Mouse (Mus musculus): ENCODE data around the gene Plk1. TPM values are rescaled to one million over a fixed set of nuclear protein-coding genes. Genes with fewer than 3 reads are reported as not detected.

The Plk1 gene
- polyA plus RNA-seq, 1 experiment: 21.2 TPM

DNA sequence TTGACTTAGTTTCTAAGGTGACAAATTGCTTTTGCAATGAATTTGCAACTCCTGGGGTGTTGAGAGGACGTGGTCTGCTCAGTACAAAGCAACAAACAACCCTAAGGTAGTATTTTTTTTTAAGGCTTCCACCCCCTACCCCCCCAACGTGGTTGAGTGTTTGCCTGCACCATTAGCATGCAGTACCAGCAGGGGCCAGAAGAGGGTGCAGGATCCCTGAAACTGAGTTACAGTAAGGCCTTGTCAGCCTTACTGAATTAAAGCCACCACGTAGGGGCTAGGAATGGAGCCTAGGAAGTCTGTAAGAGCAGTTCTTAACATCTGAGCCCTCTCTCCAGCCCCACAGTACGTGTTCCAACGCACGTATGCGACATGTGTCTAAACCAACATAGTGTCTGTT lies 30.2 kb downstream of the Plk1 start:
- Histone ChIP-seq H3K27ac (ENCODE audit: insufficient read depth, low read depth, low read length) (no peak overlapping the region), H3K4me3 (ENCODE audit: low read depth, low read length) (no peak overlapping the region), H3K36me3 (ENCODE audit: control insufficient read depth, insufficient read depth, low read length) (no peaks in the 10 kb centered on the region), H3K4me1 (ENCODE audit: control insufficient read depth, insufficient read depth, insufficient read length, low read length) (peaks cover 8% of the 10 kb centered on the region), H3K27me3 (ENCODE audit: control insufficient read depth, insufficient read depth, low read length) (no peaks in the 10 kb centered on the region)
- TF ChIP-seq POLR2A (IDR thresholded peaks at IDR 0.05; ENCODE audit: low read depth, low read length) (no peak), CTCF (IDR thresholded peaks at IDR 0.05; ENCODE audit: extremely low read depth, insufficient read length, insufficient replicate concordance, low read depth, low read length) (peak; percentile 76; the same call in 1 of the 2 replicates)
- WGBS: 40% methylated on average over 7 of the region's 7 CpGs

DNA sequence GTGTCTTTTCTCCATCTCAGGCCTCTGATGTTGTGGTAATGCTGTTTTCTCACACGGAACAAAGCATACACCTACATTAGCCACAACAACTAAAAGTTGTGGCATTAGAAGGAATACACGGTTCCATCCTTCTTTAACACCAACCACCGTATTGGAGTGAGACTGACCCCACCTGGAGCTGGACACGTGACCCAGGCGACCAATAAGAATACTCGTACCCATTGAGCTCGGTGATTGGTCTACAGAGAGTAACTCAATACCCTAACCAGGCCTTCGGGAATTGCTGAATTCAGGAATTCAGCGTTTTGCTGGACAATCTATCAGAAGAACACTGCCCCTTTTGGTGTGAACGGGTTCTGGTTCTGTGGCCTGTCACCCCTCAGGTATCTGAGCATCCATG lies 31.9 kb downstream of the Plk1 start:
- TF ChIP-seq POLR2A (IDR thresholded peaks at IDR 0.05; ENCODE audit: low read depth, low read length): no peak
- H3K36me3 ChIP-seq (ENCODE audit: control insufficient read depth, insufficient read depth, low read length): no peaks in the 10 kb centered on the region
- H3K4me1 ChIP-seq (ENCODE audit: control insufficient read depth, insufficient read depth, insufficient read length, low read length): no peaks in the 10 kb centered on the region
- no peak overlapping the region for H3K4me3 ChIP-seq (ENCODE audit: low read depth, low read length)
- WGBS: 69% methylated on average over 10 of the region's 10 CpGs
- no peaks in the 10 kb centered on the region for H3K27me3 ChIP-seq (ENCODE audit: control insufficient read depth, insufficient read depth, low read length)
- no peak overlapping the region for H3K27ac ChIP-seq (ENCODE audit: insufficient read depth, low read depth, low read length)

GRCm38 (mm10) chr7:122193919-122194318 lies 34.7 kb downstream of the Plk1 start:
- Histone ChIP-seq H3K4me3 (ENCODE audit: low read depth, low read length) (no peak overlapping the region), H3K4me1 (ENCODE audit: control insufficient read depth, insufficient read depth, insufficient read length, low read length) (no peaks in the 10 kb centered on the region), H3K27ac (ENCODE audit: insufficient read depth, low read depth, low read length) (no peak overlapping the region), H3K36me3 (ENCODE audit: control insufficient read depth, insufficient read depth, low read length) (no peaks in the 10 kb centered on the region), H3K27me3 (ENCODE audit: control insufficient read depth, insufficient read depth, low read length) (no peaks in the 10 kb centered on the region)
- no peak for TF ChIP-seq CTCF (IDR thresholded peaks at IDR 0.05; ENCODE audit: extremely low read depth, insufficient read length, insufficient replicate concordance, low read depth, low read length)
- no peak for TF ChIP-seq POLR2A (IDR thresholded peaks at IDR 0.05; ENCODE audit: low read depth, low read length)

- WGBS: 32% methylated on average over 9 of the region's 9 CpGs
- Histone ChIP-seq H3K4me1 (ENCODE audit: control insufficient read depth, insufficient read depth, insufficient read length, low read length) (no peaks in the 10 kb centered on the region), H3K4me3 (ENCODE audit: low read depth, low read length) (peak overlapping the region; percentile 7; the same call in 1 of the 2 replicates), H3K27me3 (ENCODE audit: control insufficient read depth, insufficient read depth, low read length) (no peaks in the 10 kb centered on the region), H3K36me3 (ENCODE audit: control insufficient read depth, insufficient read depth, low read length) (no peaks in the 10 kb centered on the region), H3K27ac (ENCODE audit: insufficient read depth, low read depth, low read length) (peak overlapping the region; percentile 34; the same call in 1 of the 2 replicates)
- TF ChIP-seq CTCF (IDR thresholded peaks at IDR 0.05; ENCODE audit: extremely low read depth, insufficient read length, insufficient replicate concordance, low read depth, low read length) (no peak), POLR2A (IDR thresholded peaks at IDR 0.05; ENCODE audit: low read depth, low read length) (no peak)
Observed at GRCm38 (mm10) chr7:122196771-122197170, 37.5 kb downstream of the Plk1 start.

DNA sequence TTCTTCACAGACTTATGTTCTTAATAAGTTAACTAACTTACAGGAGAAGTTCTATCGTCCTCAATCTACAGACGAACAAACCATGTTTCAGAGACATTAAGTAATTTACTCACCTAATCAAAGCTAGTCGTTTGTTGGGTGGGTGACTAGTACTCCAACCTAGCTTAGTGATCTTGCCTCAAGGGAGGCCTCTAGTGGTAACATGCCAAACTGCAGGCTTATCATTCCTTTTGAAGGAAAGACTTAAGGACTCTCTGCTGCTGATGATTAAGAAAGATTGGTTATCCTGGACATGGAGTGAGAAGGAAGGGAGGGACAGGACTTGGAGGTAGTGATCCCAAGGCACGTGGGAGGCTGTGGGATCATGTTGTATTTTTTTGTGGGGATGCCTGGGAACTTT lies 38.1 kb downstream of the Plk1 start:
- H3K27ac ChIP-seq (ENCODE audit: insufficient read depth, low read depth, low read length): 0 out of 2 replicates have a peak overlapping the region, but pooled peaks have one; percentile 34
- H3K4me1 ChIP-seq (ENCODE audit: control insufficient read depth, insufficient read depth, insufficient read length, low read length): no peaks in the 10 kb centered on the region
- no peaks in the 10 kb centered on the region for H3K36me3 ChIP-seq (ENCODE audit: control insufficient read depth, insufficient read depth, low read length)
- no peaks in the 10 kb centered on the region for H3K27me3 ChIP-seq (ENCODE audit: control insufficient read depth, insufficient read depth, low read length)
- TF ChIP-seq CTCF (IDR thresholded peaks at IDR 0.05; ENCODE audit: extremely low read depth, insufficient read length, insufficient replicate concordance, low read depth, low read length) (0 out of 2 replicates have a peak, but pooled peaks have one; percentile 27), POLR2A (IDR thresholded peaks at IDR 0.05; ENCODE audit: low read depth, low read length) (no peak)
- WGBS: 22% methylated on average over 4 of the region's 4 CpGs
- H3K4me3 ChIP-seq (ENCODE audit: low read depth, low read length): no peak overlapping the region

- WGBS: 7% methylated on average over 5 of the region's 5 CpGs
- H3K4me1 ChIP-seq (ENCODE audit: control insufficient read depth, insufficient read depth, insufficient read length, low read length): no peaks in the 10 kb centered on the region
- H3K4me3 ChIP-seq (ENCODE audit: low read depth, low read length): no peak overlapping the region
- H3K27ac ChIP-seq (ENCODE audit: insufficient read depth, low read depth, low read length): no peak overlapping the region
- no peaks in the 10 kb centered on the region for H3K27me3 ChIP-seq (ENCODE audit: control insufficient read depth, insufficient read depth, low read length)
- no peaks in the 10 kb centered on the region for H3K36me3 ChIP-seq (ENCODE audit: control insufficient read depth, insufficient read depth, low read length)
- TF ChIP-seq CTCF (IDR thresholded peaks at IDR 0.05; ENCODE audit: extremely low read depth, insufficient read length, insufficient replicate concordance, low read depth, low read length) (no peak), POLR2A (IDR thresholded peaks at IDR 0.05; ENCODE audit: low read depth, low read length) (no peak)
Observed at GRCm38 (mm10) chr7:122199296-122199695, 40.1 kb downstream of the Plk1 start.

GRCm38 (mm10) chr7:122203936-122204335 lies 44.7 kb downstream of the Plk1 start:
- Histone ChIP-seq H3K4me3 (ENCODE audit: low read depth, low read length) (no peak overlapping the region), H3K36me3 (ENCODE audit: control insufficient read depth, insufficient read depth, low read length) (no peaks in the 10 kb centered on the region), H3K4me1 (ENCODE audit: control insufficient read depth, insufficient read depth, insufficient read length, low read length) (peaks cover 4% of the 10 kb centered on the region; the same call in 1 of the 2 replicates), H3K27ac (ENCODE audit: insufficient read depth, low read depth, low read length) (no peak overlapping the region), H3K27me3 (ENCODE audit: control insufficient read depth, insufficient read depth, low read length) (no peaks in the 10 kb centered on the region)
- WGBS: 23% methylated on average over 2 of the region's 2 CpGs
- no peak for TF ChIP-seq CTCF (IDR thresholded peaks at IDR 0.05; ENCODE audit: extremely low read depth, insufficient read length, insufficient replicate concordance, low read depth, low read length)
- no peak for TF ChIP-seq POLR2A (IDR thresholded peaks at IDR 0.05; ENCODE audit: low read depth, low read length)

DNA sequence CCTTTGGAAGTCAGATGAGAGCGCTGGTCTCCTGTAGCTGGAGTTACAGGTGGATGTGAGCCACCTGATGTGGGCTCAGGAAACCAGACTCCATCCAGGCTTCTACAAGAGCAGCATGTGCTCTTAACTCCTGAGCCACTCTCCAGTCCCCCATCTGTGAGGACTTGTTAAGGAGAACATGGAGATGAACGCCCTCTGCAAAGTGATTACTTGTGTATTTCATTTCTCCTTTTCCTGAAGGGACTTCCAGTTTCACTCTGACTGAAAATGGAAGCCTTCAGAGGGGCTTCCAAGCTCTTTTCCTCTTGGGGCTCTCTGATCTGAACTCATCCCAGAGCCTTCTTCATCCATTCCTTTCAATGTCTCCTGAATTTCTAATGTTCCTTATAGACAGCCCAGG lies 46.9 kb downstream of the Plk1 start:
- no peak for TF ChIP-seq CTCF (IDR thresholded peaks at IDR 0.05; ENCODE audit: extremely low read depth, insufficient read length, insufficient replicate concordance, low read depth, low read length)
- TF ChIP-seq POLR2A (IDR thresholded peaks at IDR 0.05; ENCODE audit: low read depth, low read length): no peak
- 89% methylated on average over 2 of the region's 2 CpGs for WGBS
- Histone ChIP-seq H3K4me1 (ENCODE audit: control insufficient read depth, insufficient read depth, insufficient read length, low read length) (peaks cover 9% of the 10 kb centered on the region; the same call in 1 of the 2 replicates), H3K27ac (ENCODE audit: insufficient read depth, low read depth, low read length) (no peak overlapping the region), H3K27me3 (ENCODE audit: control insufficient read depth, insufficient read depth, low read length) (no peaks in the 10 kb centered on the region), H3K36me3 (ENCODE audit: control insufficient read depth, insufficient read depth, low read length) (no peaks in the 10 kb centered on the region), H3K4me3 (ENCODE audit: low read depth, low read length) (no peak overlapping the region)
